Mouse (Mus musculus) kidney, postnatal 4 days (tissue): ENCODE data around the gene Pcsk5.

Source experiments
- DNase-seq, 2 experiments: peaks; one replicate each; pipeline ENCODE4 v3.0.0; 2021; ENCODE audit warnings: mixed read lengths in 2 of 2

Pcsk5 gene

DNA sequence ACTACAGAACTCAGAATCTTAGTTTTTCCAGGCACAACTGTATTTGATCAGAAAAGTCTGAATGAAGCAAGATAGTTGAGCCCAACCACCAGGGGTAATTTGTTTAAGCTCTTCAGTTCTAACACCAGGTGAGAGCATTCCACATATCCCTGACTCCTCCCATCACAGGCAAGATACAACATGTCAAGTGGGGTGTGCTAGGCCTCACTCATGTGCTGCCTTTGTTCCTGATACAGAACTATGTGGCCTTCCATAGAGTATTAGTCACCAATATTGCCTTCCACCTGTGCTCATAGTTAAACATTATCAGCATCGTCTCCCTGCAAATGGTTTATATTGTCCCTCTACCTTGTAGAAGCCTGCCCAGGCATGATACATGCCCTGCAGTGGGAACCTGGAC lies 36.6 kb downstream of the Pcsk5 start:
- no peak for DNase-seq

- no peak for DNase-seq
Observed at GRCm38 (mm10) chr19:17799419-17800185, 37.8 kb downstream of the Pcsk5 start.

- DNase-seq: no peak
Observed at GRCm38 (mm10) chr19:17793457-17793856, 44.0 kb downstream of the Pcsk5 start.

DNA sequence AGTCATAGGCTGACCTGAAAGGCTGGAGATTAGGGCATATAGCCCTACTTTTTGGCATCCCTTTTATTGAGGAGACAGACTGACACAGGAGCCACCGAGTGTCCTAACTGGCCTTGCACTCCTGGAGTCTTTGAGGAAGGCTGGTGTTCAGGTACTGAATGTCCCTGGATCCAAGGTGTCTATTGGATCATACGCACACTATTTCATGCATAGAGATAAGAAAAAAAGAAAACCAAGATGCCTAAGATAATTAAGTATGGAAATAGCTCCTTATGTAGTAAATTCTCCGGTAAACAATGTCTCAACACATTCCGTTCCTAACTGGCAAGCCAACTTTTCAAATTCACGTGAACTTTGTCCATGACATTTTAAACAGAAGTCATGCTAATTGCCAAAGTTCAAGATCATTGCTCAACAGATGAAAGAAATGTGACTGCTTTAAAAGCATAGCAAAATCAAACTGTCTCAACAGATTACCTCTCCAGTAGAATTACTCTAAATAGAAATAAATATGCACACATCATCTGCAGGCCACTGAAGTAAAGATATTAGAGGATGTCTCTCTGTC lies 45.9 kb downstream of the Pcsk5 start:
- DNase-seq: no peak

GRCm38 (mm10) chr19:17788617-17789317 lies 48.7 kb downstream of the Pcsk5 start:
- no peak for DNase-seq

- no peak for DNase-seq
Observed at GRCm38 (mm10) chr19:17786744-17787143, 50.7 kb downstream of the Pcsk5 start.

GRCm38 (mm10) chr19:17784401-17785192 lies 52.8 kb downstream of the Pcsk5 start:
- DNase-seq: no peak

- DNase-seq: no peak
Observed at GRCm38 (mm10) chr19:17783231-17783630, 54.2 kb downstream of the Pcsk5 start.

DNA sequence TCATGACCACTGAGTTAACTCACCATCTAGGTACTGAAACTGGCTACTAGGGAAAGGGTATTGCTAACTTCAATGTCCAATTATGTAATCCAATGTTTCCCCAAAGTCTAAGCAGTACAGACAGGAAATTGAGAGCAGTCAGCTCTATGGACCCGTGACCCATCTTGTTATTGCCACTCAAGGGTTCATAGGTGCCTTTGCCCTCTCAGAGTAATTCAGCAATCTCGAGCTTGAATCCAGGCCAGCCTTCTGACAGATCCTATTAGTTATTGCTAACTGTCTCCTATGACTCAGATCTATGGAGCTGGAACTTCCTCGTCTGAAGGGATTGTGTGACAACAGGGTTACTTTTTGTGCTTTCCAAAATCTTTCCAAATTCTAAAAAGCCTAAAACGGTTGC lies 56.1 kb downstream of the Pcsk5 start:
- DNase-seq: peak in 1 of 2 experiments; percentile 3

- no peak for DNase-seq
Observed at GRCm38 (mm10) chr19:17775943-17776342, 61.5 kb downstream of the Pcsk5 start.

DNA sequence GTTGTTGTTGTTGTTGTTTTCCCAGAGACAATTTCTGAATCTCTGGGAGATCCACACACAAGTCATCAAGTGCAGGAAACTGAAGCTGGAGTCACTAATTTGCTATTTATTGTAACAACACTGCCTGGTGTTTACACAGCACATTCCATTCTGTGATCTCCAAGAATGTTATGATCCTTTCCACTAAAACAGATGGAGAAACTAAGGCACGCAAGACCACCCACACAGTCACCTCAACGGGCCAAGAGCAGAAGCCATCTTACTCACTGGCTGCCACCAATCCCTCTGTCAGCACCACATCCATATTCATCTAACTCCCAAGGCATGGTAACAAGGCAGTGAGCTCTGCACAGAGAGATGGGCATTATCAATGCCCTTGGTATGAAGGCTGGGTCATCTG lies 62.3 kb downstream of the Pcsk5 start:
- DNase-seq: peak in 1 of 2 experiments; percentile 9

DNA sequence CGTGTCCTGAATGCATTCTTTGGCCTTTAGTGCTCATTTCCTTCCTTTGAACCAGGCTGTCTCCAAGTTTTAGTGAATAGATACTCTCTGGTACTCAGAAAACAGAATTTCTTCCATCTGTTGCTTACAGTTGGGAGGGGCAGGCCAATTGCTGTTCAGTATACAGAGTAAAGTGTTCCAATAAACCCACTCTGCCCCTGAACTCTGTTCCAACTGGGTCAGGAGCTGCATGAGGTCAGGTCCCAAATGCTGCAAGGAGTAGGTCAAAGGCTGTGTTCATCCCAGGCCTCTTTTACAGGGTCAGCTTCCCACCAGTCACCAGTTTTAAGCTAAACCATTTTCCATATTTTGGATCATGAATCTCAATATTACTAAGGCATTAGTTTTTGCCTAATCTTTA lies 63.4 kb downstream of the Pcsk5 start:
- no peak for DNase-seq

DNA sequence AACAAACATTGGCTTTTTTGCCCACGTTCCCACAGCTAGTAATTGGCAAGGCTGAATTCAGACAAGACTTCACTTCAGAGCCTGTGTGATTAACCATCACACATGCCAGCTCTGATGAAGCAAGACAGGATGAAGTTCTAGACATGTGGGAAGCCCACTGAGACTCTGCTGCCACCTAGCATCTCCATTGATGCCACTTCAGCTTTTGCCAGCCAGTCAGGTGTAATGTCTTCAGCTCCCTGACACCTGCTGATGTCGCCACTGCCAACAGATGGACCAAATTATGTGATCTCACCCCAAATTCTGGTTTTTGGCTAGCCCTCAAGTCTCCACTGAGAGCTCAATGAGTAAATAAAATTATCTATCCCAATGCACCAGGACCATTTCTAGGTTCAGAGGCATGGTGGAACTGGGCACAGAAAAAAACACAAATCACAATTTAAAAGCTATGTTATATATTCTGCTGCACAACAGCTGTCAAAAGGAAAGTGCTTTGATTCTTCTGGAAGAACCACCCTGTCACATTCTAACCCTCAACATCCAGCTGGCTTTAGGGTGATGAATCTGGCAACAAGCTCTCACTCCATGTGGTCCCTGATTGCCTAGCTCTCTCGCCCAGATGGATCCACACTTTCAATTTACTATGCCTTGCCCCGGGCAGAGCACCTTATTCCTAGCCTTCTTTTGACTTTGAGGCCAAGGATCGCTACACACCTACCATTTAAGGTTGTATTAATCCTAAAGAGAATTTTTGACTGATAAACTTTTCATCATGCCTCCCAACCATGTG lies 67.6 kb downstream of the Pcsk5 start:
- peak in 1 of 2 experiments; percentile 14 for DNase-seq

GRCm38 (mm10) chr19:17765001-17765400 lies 72.4 kb downstream of the Pcsk5 start:
- DNase-seq: no peak

DNA sequence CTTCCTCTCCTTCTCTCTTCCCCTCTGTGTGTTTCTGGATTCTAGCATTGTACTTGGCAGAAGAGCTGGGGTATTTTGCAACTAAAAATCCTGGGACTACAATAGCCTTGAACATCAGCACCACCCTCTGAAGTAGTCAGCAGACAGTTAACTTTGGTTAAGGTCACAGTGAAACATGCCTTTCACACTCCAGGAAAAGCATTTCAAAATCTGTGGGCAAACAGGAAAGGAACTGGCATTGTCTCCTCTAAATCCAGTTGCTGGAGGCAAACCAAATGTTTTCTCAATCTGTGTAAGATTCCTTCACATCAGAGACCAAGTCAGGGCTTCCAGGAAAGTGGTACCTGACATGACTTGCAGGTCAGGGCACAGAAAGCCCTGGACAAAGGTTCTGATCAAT lies 74.7 kb downstream of the Pcsk5 start:
- DNase-seq: no peak

DNA sequence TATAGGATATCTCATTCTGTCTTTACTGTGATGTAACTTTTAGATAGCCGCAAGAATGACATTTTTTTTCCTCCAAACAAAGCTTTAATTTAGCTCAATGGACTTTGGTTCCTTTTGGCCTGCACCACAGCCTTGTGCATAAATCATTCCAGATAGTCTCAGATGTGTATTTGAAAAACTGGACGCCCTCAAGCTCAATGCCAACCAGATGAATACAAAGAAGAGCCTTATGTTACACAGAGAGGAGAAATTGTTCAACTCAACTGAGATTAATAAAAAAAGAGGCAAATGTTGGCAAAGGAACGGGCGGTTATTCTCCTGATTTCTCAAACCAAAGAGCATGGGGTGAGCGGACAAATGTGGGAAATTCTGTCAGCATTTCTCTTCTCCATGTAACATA lies 75.8 kb downstream of the Pcsk5 start:
- no peak for DNase-seq

GRCm38 (mm10) chr19:17752841-17753240 lies 84.6 kb downstream of the Pcsk5 start:
- peak in 1 of 2 experiments; percentile 6 for DNase-seq

DNA sequence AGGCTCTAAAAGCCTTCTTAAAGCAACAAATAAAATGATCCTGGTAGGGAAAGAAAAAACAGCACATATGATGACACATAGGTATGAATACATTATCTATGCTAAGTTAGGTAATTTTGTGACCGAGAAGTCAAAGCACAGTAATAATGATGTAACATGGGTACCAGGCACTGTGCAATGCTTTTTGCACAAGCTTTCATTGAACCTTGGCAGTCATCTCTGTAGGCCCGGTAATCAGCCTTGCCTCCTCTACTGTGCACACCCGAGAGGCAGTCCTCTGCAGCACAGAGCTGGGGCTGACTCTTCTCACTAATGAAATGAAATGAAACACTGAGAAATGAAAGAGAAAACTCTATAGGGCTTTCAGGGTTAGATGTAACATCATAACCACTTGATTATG lies 89.1 kb downstream of the Pcsk5 start:
- no peak for DNase-seq

DNA sequence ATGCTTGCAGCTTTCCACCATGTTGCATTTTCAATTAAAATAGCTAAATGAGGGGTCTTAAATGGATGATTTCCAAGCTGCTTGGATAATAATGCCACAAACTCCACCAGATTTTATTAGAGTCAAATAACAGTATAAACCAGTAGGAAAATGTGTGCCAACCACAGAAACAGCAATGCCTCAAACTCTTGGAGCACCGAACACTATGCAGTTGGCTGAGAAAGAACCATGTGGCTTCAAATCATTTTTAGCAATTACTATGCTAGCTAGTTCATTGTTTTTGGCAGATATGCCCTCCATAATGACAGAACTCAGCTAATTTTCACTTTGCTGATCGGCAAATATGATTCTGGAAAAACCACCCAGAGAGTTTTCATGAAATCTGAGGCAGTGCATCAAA lies 92.1 kb downstream of the Pcsk5 start:
- no peak for DNase-seq

DNA sequence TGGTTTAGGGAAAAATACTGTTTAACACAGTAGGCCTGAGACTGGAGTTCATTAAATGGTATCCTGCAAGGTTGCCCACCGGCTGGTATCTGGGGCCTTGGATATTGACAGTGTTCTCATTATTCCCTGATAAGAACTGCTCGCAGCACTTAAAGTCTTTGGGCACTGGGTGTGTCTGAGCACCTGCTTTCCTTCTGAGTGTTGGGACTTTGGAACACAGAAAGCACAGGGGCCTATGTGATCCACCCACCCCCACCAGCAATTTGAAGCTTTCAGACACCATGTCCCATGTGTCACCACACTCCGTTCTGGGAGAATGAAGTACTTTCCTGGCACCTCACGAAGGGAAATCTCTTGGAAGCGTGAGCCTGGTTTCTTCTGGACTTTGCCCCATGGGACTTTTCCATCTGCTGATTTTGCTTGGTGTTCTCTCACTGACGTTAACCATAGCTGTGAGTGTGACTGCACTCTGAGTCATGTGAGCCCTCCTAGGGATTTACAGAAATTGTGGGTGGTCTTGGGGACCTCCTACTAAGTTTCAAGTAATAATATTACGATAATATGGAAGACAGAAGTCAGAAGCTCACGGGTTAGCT lies 92.9 kb downstream of the Pcsk5 start:
- no peak for DNase-seq

DNA sequence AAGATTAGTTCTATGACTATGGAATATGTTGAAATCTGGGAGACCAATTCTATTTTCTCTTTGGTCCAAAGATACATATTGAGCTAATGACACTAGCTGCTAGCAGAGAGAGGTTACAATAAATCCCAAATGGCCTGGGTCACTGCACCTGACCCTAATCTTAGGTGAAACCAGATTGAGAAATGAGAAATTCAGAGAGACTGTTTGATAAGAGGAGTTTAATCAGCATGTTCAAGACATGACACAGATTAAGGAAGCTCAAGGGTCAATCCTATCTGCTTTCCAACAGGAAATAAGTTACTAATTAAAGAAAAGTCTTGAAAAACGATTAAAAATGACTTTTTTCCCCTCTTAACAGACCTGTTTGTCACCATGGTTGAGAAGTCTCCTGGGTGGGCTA lies 96.0 kb downstream of the Pcsk5 start:
- DNase-seq: no peak

DNA sequence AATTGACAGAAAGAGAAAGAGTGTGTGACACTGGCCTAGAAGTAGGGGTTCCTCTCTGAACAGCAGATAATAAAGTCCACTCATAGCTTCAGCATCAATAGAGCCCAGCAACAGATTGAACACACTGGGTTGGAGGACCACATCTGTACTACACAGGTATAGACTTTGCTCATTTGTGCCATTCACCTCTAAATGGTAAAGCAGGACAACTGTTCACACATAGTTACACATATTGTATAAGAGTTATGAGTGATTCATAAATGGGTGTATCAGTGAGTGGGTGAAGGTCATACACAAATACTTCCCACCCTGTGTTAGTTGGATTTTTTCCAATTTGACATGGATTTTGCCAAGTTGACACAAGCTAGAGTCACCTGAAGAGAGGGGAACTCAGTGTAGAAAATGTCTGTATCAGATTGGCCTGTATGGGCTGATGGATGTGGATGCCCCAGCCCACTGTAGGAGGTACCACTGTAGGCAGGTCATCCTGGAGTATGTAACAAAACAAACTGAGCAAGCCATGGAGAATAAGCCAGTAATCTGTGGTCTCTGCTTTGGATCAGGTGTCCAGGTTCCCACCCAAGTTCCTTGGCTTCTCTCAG lies 104.7 kb downstream of the Pcsk5 start:
- DNase-seq: no peak
